Mouse (Mus musculus): Measurements from ENCODE around the gene Umodl1. TPM values are rescaled to one million over a fixed set of nuclear protein-coding genes. Genes with fewer than 3 reads are reported as not detected.

The Umodl1 gene
- polyA plus RNA-seq, 1 experiment: 0.01 TPM

DNA sequence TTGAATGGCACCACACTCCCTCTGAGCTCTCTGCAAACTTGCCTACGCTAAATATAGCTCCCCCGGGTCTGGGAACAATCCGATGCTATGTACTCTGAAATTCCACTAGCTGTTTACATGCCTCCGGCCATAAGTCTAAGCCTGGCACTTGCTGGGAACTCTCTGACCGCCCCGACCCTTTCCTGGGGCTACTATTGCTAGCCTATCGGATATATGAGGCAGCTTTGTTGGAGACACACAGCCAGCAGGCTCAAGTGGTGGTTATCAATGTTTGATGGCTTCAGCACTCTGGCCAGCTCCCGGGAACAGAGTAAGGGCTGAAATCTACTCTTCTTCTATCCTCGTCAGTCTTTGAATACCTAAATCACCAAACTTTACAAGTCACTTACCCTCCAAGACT lies 15.9 kb upstream of the Umodl1 start:
- Histone ChIP-seq H3K4me1 (ENCODE audit: control insufficient read depth) (no peaks in the 10 kb centered on the region), H3K36me3 (ENCODE audit: control insufficient read depth) (no peaks in the 10 kb centered on the region), H3K9me3 (ENCODE audit: control insufficient read depth, low read length) (no peaks in the 10 kb centered on the region), H3K4me3 (replicated peaks) (no peak overlapping the region), H3K27me3 (ENCODE audit: control insufficient read depth) (no peaks in the 10 kb centered on the region)
- TF ChIP-seq TAL1 (IDR thresholded peaks at IDR 0.05; ENCODE audit: low read length) (no peak), GATA1 (IDR thresholded peaks at IDR 0.05; ENCODE audit: low read length) (no peak)

DNA sequence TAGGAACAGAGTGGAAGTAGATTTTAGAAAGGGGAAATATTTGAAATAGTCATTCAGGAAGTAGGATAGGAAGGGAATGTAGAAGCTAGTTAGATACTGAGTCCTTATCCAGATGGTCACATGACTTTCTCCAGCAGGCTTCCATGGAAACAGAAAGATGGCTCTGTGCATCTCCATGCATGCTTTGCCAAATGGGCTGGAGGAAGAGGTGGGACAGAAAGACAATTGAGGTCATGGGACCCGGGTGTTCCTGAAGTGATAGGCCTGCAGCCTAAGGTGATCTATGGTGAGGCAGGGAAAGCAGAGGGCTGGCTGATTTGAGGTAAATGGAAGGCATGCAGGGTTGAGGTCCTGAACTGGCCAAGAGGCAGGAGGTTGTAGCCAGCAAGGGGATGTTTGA lies 6.1 kb upstream of the Umodl1 start:
- Histone ChIP-seq H3K27me3 (ENCODE audit: control insufficient read depth) (no peaks in the 10 kb centered on the region), H3K4me3 (replicated peaks) (no peak overlapping the region), H3K9me3 (ENCODE audit: control insufficient read depth, low read length) (no peaks in the 10 kb centered on the region), H3K36me3 (ENCODE audit: control insufficient read depth) (no peaks in the 10 kb centered on the region), H3K4me1 (ENCODE audit: control insufficient read depth) (no peaks in the 10 kb centered on the region)
- TF ChIP-seq TAL1 (IDR thresholded peaks at IDR 0.05; ENCODE audit: low read length) (no peak), GATA1 (IDR thresholded peaks at IDR 0.05; ENCODE audit: low read length) (no peak)

DNA sequence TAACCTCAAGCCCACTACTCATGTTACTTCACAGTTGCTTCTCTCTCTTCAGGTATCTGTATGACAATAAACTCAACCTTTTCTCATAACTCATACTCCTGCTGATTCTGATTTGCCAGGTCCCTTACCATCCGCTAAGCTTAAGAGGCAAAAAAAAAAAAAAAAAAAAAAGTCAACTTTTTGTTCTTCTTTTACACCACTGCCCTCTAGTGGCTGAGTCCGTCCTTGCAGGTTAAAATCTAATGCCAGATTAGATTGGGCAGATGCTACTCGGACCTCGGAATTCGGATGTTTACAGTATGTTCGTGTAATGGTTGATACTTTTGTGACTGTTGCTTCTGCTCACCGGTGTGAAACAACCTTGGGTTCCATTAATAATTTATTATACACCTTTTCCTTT lies 3.7 kb upstream of the Umodl1 start:
- Histone ChIP-seq H3K4me1 (ENCODE audit: control insufficient read depth) (no peaks in the 10 kb centered on the region), H3K27me3 (ENCODE audit: control insufficient read depth) (no peaks in the 10 kb centered on the region), H3K36me3 (ENCODE audit: control insufficient read depth) (no peaks in the 10 kb centered on the region), H3K9me3 (ENCODE audit: control insufficient read depth, low read length) (no peaks in the 10 kb centered on the region), H3K4me3 (replicated peaks) (no peak overlapping the region)
- no peak for TF ChIP-seq GATA1 (IDR thresholded peaks at IDR 0.05; ENCODE audit: low read length)
- no peak for TF ChIP-seq TAL1 (IDR thresholded peaks at IDR 0.05; ENCODE audit: low read length)

DNA sequence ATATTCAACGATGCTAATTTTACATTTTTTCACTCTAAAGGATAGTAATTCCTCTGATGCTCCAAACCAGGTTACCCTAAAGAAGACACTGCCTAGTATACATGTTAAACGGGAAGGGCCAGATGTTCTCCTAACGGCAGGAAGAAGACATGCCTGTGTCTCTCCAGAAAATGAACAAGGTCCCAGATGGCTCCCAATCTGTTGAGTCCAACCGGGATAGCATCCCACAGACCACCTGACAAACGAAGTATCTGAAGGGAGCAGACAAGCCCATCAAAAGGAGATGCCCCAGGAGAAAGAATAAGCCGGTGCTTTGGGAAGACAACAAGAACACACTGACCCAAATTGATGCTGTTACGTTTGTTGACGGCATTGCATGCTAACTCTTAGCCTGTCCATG lies 2.8 kb upstream of the Umodl1 start:
- Histone ChIP-seq H3K36me3 (ENCODE audit: control insufficient read depth) (no peaks in the 10 kb centered on the region), H3K4me1 (ENCODE audit: control insufficient read depth) (no peaks in the 10 kb centered on the region), H3K4me3 (replicated peaks) (no peak overlapping the region), H3K9me3 (ENCODE audit: control insufficient read depth, low read length) (no peaks in the 10 kb centered on the region), H3K27me3 (ENCODE audit: control insufficient read depth) (no peaks in the 10 kb centered on the region)
- TF ChIP-seq GATA1 (IDR thresholded peaks at IDR 0.05; ENCODE audit: low read length) (no peak), TAL1 (IDR thresholded peaks at IDR 0.05; ENCODE audit: low read length) (no peak)

DNA sequence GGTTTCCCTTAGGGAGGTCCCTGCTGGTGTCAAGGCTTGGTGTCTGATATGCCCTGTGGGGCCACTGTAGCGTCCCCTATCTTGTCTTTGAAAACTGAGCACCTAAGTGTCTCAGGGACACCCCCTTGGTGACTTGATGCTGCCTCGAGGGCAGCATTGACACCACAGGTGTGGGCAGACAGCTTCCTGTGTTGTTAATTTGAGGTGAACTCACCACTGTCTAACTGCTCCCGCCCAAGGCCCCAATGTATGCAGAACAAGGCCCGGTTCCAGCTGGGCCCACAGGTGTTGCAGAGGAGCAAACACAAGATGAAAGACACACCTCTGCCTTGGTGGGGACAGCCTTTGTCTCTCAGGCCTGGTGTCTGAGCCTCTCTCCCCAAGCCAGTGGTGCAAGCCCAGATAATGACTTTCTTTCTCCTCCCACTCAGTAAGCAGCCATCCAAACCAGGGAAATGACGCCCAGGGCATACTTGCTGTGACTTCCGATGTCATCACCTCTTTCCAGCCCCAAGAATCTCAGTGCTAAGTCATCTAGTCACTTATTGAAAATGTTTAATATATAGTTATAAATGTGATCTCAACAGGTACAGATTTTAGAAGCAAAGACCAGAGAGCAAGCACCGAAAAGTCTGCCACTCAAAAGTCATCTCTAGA lies 7.6 kb downstream of the Umodl1 start:
- no peaks in the 10 kb centered on the region for H3K27me3 ChIP-seq (ENCODE audit: control insufficient read depth)
- H3K4me3 ChIP-seq (replicated peaks): no peak overlapping the region
- TF ChIP-seq GATA1 (IDR thresholded peaks at IDR 0.05; ENCODE audit: low read length) (no peak), TAL1 (IDR thresholded peaks at IDR 0.05; ENCODE audit: low read length) (no peak)
- H3K36me3 ChIP-seq (ENCODE audit: control insufficient read depth): no peaks in the 10 kb centered on the region
- no peaks in the 10 kb centered on the region for H3K9me3 ChIP-seq (ENCODE audit: control insufficient read depth, low read length)
- no peaks in the 10 kb centered on the region for H3K4me1 ChIP-seq (ENCODE audit: control insufficient read depth)

DNA sequence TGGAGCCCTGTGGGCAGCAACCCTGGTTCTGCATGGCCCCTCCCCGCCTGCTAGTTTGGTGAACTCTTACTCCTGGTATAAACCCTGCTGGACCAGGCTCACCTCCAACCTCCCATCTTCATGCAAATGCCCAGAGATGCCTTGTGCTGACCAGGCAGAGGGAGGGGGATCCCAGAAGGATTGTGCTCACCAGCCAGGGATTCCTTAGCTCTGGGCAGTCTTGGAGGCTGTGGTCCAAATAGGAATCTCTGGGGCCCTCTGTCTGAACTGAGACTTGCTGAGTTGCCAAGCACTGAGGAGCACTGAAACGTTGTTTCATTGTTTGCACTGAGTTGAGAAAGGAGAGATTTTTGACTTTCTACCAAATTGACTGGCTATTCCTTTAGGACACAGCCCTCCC lies 8.4 kb downstream of the Umodl1 start:
- Histone ChIP-seq H3K4me1 (ENCODE audit: control insufficient read depth) (no peaks in the 10 kb centered on the region), H3K27me3 (ENCODE audit: control insufficient read depth) (no peaks in the 10 kb centered on the region), H3K9me3 (ENCODE audit: control insufficient read depth, low read length) (no peaks in the 10 kb centered on the region), H3K36me3 (ENCODE audit: control insufficient read depth) (no peaks in the 10 kb centered on the region), H3K4me3 (replicated peaks) (no peak overlapping the region)
- TF ChIP-seq TAL1 (IDR thresholded peaks at IDR 0.05; ENCODE audit: low read length) (no peak), GATA1 (IDR thresholded peaks at IDR 0.05; ENCODE audit: low read length) (no peak)

DNA sequence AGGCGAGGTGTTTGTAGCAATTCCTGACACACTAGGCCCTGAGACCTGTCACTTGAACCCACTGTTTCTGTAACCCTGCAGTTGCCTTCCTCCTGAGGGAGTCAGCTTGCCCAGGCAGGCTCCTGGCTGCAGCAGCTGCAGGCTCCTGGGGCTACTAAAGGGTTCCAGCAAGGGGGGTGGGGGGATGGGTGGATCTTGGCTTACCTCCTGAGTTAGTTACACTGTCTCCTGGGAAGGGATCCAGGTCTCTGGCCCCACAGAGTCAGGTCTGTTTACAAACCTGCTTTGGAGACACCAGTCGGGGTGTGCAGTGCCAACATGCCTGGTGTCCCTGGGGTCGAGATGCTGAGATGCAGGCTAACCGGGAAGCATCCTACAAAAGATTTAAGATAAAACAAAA lies 15.5 kb downstream of the Umodl1 start:
- no peaks in the 10 kb centered on the region for H3K9me3 ChIP-seq (ENCODE audit: control insufficient read depth, low read length)
- H3K4me1 ChIP-seq (ENCODE audit: control insufficient read depth): no peaks in the 10 kb centered on the region
- H3K27me3 ChIP-seq (ENCODE audit: control insufficient read depth): no peaks in the 10 kb centered on the region
- TF ChIP-seq TAL1 (IDR thresholded peaks at IDR 0.05; ENCODE audit: low read length) (no peak), GATA1 (IDR thresholded peaks at IDR 0.05; ENCODE audit: low read length) (no peak)
- H3K4me3 ChIP-seq (replicated peaks): no peak overlapping the region
- no peaks in the 10 kb centered on the region for H3K36me3 ChIP-seq (ENCODE audit: control insufficient read depth)

DNA sequence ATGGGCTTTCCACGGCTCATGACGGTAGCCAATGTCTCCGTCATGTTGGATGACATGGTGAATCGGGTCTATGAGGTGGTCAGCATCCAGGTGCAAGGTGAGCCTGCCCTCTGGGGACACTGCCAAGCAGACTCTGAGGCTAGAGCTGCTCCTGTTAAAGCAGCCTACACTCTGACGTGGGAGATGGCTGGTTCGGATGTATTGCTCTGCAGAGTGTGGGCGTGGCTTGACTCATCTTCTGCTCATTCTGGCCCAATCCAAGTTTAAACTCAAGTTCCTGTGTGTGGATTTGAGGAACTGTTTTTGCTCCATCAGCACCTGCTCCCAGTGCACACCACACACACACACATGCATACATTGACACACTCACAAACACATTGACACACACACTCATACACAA lies 17.4 kb downstream of the Umodl1 start:
- Histone ChIP-seq H3K36me3 (ENCODE audit: control insufficient read depth) (no peaks in the 10 kb centered on the region), H3K9me3 (ENCODE audit: control insufficient read depth, low read length) (no peaks in the 10 kb centered on the region), H3K27me3 (ENCODE audit: control insufficient read depth) (no peaks in the 10 kb centered on the region), H3K4me3 (replicated peaks) (no peak overlapping the region), H3K4me1 (ENCODE audit: control insufficient read depth) (no peaks in the 10 kb centered on the region)
- TF ChIP-seq TAL1 (IDR thresholded peaks at IDR 0.05; ENCODE audit: low read length): no peak
- TF ChIP-seq GATA1 (IDR thresholded peaks at IDR 0.05; ENCODE audit: low read length): no peak

DNA sequence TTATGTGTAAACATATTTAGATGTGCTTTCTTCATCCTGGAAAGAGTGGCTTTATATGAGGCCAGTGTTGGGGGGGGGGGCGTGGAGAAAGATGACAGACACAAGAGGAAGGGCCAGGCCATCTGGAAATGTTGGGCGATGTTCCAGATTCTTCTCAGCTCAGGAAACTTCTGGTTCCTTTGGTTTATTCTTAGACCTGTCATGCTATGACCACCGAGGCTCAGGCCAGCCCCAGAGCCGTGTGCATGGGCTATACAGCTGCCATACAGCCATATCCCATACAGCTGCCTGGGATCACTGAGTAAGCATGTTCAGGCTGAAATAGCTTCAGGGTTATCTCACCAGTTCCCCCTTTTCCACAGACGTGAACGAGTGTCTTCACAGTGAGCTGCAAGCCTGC lies 18.9 kb downstream of the Umodl1 start:
- H3K36me3 ChIP-seq (ENCODE audit: control insufficient read depth): no peaks in the 10 kb centered on the region

DNA sequence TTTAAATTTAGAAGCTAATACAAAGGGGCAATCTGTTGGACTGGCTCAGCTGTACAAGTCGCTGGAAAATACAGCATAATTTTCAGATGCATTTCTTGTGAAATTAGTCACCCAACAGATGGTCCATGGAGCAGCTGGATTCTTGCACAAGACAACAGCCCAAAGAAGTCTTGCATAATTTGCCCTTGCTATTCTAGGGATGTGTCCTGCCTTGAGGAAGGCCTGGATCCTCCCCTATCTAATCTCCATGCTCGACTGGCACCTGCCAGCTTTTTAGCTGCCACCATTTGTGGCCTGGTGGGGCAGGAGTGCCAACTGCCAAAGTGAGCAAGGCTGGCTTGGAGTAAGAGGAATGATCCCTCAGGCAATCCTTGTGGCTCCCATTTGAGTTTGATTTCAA lies 22.9 kb downstream of the Umodl1 start:
- Histone ChIP-seq H3K36me3 (ENCODE audit: control insufficient read depth) (no peaks in the 10 kb centered on the region), H3K4me1 (ENCODE audit: control insufficient read depth) (no peaks in the 10 kb centered on the region), H3K4me3 (replicated peaks) (no peak overlapping the region), H3K9me3 (ENCODE audit: control insufficient read depth, low read length) (no peaks in the 10 kb centered on the region), H3K27me3 (ENCODE audit: control insufficient read depth) (no peaks in the 10 kb centered on the region)
- TF ChIP-seq GATA1 (IDR thresholded peaks at IDR 0.05; ENCODE audit: low read length) (no peak), TAL1 (IDR thresholded peaks at IDR 0.05; ENCODE audit: low read length) (no peak)

More for the DNA sequence above, 18.9 kb downstream of the Umodl1 start:
- H3K27me3 ChIP-seq (ENCODE audit: control insufficient read depth): no peaks in the 10 kb centered on the region
- TF ChIP-seq GATA1 (IDR thresholded peaks at IDR 0.05; ENCODE audit: low read length): no peak
- TF ChIP-seq TAL1 (IDR thresholded peaks at IDR 0.05; ENCODE audit: low read length): no peak
- no peak overlapping the region for H3K4me3 ChIP-seq (replicated peaks)
- no peaks in the 10 kb centered on the region for H3K4me1 ChIP-seq (ENCODE audit: control insufficient read depth)
- no peaks in the 10 kb centered on the region for H3K9me3 ChIP-seq (ENCODE audit: control insufficient read depth, low read length)
